In the genomic region with DNA sequence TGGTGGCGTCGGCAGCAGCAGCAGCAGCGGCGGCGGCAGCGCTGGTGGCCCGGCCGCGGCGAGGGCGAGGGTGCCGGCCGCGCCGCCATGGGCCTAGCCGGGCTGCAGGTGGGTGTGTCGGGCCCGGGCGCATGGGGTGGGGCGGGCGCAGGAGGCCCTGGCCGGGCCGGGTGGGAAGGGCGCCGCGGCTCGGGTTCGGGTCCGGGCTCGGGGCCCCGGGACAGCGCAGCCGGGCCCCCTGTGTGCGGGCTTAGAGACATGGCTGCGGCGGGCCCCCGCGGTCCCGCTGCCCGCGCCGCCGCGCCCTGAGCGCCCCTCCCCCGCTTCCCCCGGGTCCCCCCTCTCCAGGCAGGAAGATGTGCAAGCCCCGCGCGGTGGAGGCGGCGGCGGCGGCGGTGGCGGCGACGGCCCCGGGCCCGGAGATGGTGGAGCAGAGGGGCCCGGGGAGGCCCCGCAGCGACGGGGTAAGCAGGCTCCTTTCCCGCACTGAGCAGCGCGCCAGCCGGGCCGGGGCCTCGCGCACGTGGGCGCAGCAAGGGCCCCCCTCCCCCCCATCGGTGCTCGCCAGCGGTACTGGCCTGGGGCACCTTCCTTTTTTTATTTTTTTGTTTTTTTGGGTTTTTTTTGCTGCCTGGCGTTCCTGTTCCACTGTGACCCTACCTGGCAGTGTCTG, we compare ENCODE assay signal across 8 mouse cellular contexts. TPM values are rescaled to one million over a fixed set of nuclear protein-coding genes. Genes with fewer than 3 reads are reported as not detected.
A peak's percentile ranks its signal among the peaks of the same experiment; 100 is the strongest.
DNase-seq lines count a peak whose midpoint lies in the region; ATAC-seq lines count a peak whose summit lies in the region.

No protein-coding gene starts in this region.

- peak overlapping the region; percentile 95 for H3K9ac ChIP-seq in heart, embryonic 15.5 days
- peak overlapping the region; percentile 92 for H3K9ac ChIP-seq in midbrain, embryonic 11.5 days (ENCODE audit: low read length)
- peak overlapping the region; percentile 97 for H3K9ac ChIP-seq in stomach, embryonic 16.5 days (ENCODE audit: low read length)

- H3K4me2 ChIP-seq in heart, embryonic 15.5 days, result peak overlapping the region; percentile 90
- H3K4me2 ChIP-seq in midbrain, embryonic 11.5 days, result peak overlapping the region; percentile 90
- peak overlapping the region; percentile 74 for H3K4me2 ChIP-seq in stomach, embryonic 16.5 days (ENCODE audit: low read depth, low read length)

- no peaks in the 10 kb centered on the region for H3K27me3 ChIP-seq in embryonic facial prominence, embryonic 10.5 days (replicated peaks; ENCODE audit: low read depth, poor library complexity, severe bottlenecking)
- H3K27me3 ChIP-seq in heart, embryonic 15.5 days, result no peaks in the 10 kb centered on the region
- H3K27me3 ChIP-seq in midbrain, embryonic 11.5 days (ENCODE audit: control insufficient read depth, insufficient read depth, low read length), result no peaks in the 10 kb centered on the region
- H3K27me3 ChIP-seq in stomach, embryonic 16.5 days (ENCODE audit: control insufficient read depth, insufficient read depth, low read length), result no peaks in the 10 kb centered on the region

- peaks cover 42% of the 10 kb centered on the region for H3K4me1 ChIP-seq in embryonic facial prominence, embryonic 10.5 days
- H3K4me1 ChIP-seq in heart, embryonic 15.5 days (replicated peaks), result peaks cover 50% of the 10 kb centered on the region
- peaks cover 22% of the 10 kb centered on the region for H3K4me1 ChIP-seq in midbrain, embryonic 11.5 days (ENCODE audit: control insufficient read depth, insufficient read depth, low read length)
- H3K4me1 ChIP-seq in stomach, embryonic 16.5 days (ENCODE audit: control insufficient read depth, insufficient read depth, low read length), result peaks cover 25% of the 10 kb centered on the region

- H3K36me3 ChIP-seq in embryonic facial prominence, embryonic 10.5 days (replicated peaks), result peaks cover 44% of the 10 kb centered on the region
- peaks cover 34% of the 10 kb centered on the region for H3K36me3 ChIP-seq in heart, embryonic 15.5 days
- peaks cover 19% of the 10 kb centered on the region for H3K36me3 ChIP-seq in midbrain, embryonic 11.5 days (ENCODE audit: control insufficient read depth, insufficient read depth, low read length)
- peaks cover 6% of the 10 kb centered on the region for H3K36me3 ChIP-seq in stomach, embryonic 16.5 days (ENCODE audit: control insufficient read depth, insufficient read depth, low read length)

- peak; percentile 50 for ATAC-seq in heart, embryonic 15.5 days (replicated peaks; ENCODE audit: insufficient number of reproducible peaks, insufficient read depth, low FRiP score, low read depth)
- ATAC-seq in midbrain, embryonic 11.5 days (ENCODE audit: low FRiP score), result peak; percentile 68
- ATAC-seq in stomach, embryonic 16.5 days (ENCODE audit: insufficient read depth, low FRiP score), result peak; percentile 61

- H3K9me3 ChIP-seq in embryonic facial prominence, embryonic 10.5 days, result no peaks in the 10 kb centered on the region
- H3K9me3 ChIP-seq in heart, embryonic 15.5 days (replicated peaks), result no peaks in the 10 kb centered on the region
- H3K9me3 ChIP-seq in midbrain, embryonic 11.5 days (ENCODE audit: control insufficient read depth, low read length), result no peaks in the 10 kb centered on the region
- H3K9me3 ChIP-seq in stomach, embryonic 16.5 days (replicated peaks; ENCODE audit: control insufficient read depth, low read length), result no peaks in the 10 kb centered on the region

- peak overlapping the region; percentile 93 for H3K4me3 ChIP-seq in embryonic facial prominence, embryonic 10.5 days
- H3K4me3 ChIP-seq in heart, embryonic 15.5 days, result peak overlapping the region; percentile 94
- H3K4me3 ChIP-seq in midbrain, embryonic 11.5 days (ENCODE audit: low read depth, low read length), result peak overlapping the region; percentile 95
- H3K4me3 ChIP-seq in stomach, embryonic 16.5 days (replicated peaks; ENCODE audit: low read length), result peak overlapping the region; percentile 82

- WGBS in embryonic facial prominence, embryonic 10.5 days, result 3% methylated on average over 77 of the region's 77 CpGs
- under 1% methylated on average over 45 of the region's 77 CpGs for WGBS in heart, embryonic 15.5 days
- WGBS in midbrain, embryonic 11.5 days, result 0% methylated on average over 17 of the region's 77 CpGs
- under 1% methylated on average over 57 of the region's 77 CpGs for WGBS in stomach, embryonic 16.5 days

- H3K27ac ChIP-seq in embryonic facial prominence, embryonic 10.5 days (replicated peaks), result peak overlapping the region; percentile 95
- peak overlapping the region; percentile 93 for H3K27ac ChIP-seq in heart, embryonic 15.5 days
- H3K27ac ChIP-seq in midbrain, embryonic 11.5 days (ENCODE audit: low read depth, low read length), result peak overlapping the region; percentile 53
- H3K27ac ChIP-seq in stomach, embryonic 16.5 days (ENCODE audit: low read length), result peak overlapping the region; percentile 97

- peak; percentile 71 for DNase-seq in urinary bladder, adult 2 months (ENCODE audit: low spot score)
- DNase-seq in urinary bladder, postnatal 10 days (ENCODE audit: low spot score), result no peak
- peak; percentile 73 for DNase-seq in embryonic facial prominence, embryonic 10.5 days (ENCODE audit: low spot score)
- peak; percentile 40 to 75 for DNase-seq in kidney, postnatal 36 days
- DNase-seq in midbrain, embryonic 11.5 days (ENCODE audit: low spot score, missing footprints), result peak; percentile 94
- no peak for DNase-seq in right cerebral cortex, postnatal 36 days (ENCODE audit: low spot score in 2 of 2)

RNA-seq across cellular contexts. Expression of a gene that starts 6.0 kb away (rescaled TPM):
- 53.7 and 62.0 TPM in 2 replicates for polyA plus RNA-seq in urinary bladder, adult 2 months (2012; rRNA removed)
- 48.5 and 55.7 TPM in 2 replicates for polyA plus RNA-seq in embryonic facial prominence, embryonic 10.5 days (2016; fragmentation: Nextera tagmentation; extraction: Ambion mirVana)
- polyA plus RNA-seq in heart, embryonic 15.5 days (2015; fragmentation: Nextera tagmentation; extraction: Ambion mirVana), result 63.3 and 74.6 TPM in 2 replicates
- polyA plus RNA-seq in midbrain, embryonic 11.5 days (2014; fragmentation: Nextera tagmentation; extraction: Ambion mirVana), result 76.6 and 90.0 TPM in 2 replicates
- polyA plus RNA-seq in stomach, embryonic 16.5 days (2015; fragmentation: Nextera tagmentation; extraction: Ambion mirVana), result 50.4 and 51.7 TPM in 2 replicates

RNA-seq across cellular contexts. Expression of a gene that starts 20.0 kb away (rescaled TPM):
- 30.6 and 35.2 TPM in 2 replicates for polyA plus RNA-seq in urinary bladder, adult 2 months (2012; rRNA removed)
- 98.3 and 103 TPM in 2 replicates for polyA plus RNA-seq in embryonic facial prominence, embryonic 10.5 days (2016; fragmentation: Nextera tagmentation; extraction: Ambion mirVana)
- 57.8 and 65.5 TPM in 2 replicates for polyA plus RNA-seq in heart, embryonic 15.5 days (2015; fragmentation: Nextera tagmentation; extraction: Ambion mirVana)
- polyA plus RNA-seq in midbrain, embryonic 11.5 days (2014; fragmentation: Nextera tagmentation; extraction: Ambion mirVana), result 78.6 and 85.9 TPM in 2 replicates
- 70.4 and 76.1 TPM in 2 replicates for polyA plus RNA-seq in stomach, embryonic 16.5 days (2015; fragmentation: Nextera tagmentation; extraction: Ambion mirVana)

RNA-seq across cellular contexts. Expression of a gene that starts 32.4 kb away (rescaled TPM):
- 18.7 and 20.3 TPM in 2 replicates for polyA plus RNA-seq in urinary bladder, adult 2 months (2012; rRNA removed)
- polyA plus RNA-seq in embryonic facial prominence, embryonic 10.5 days (2016; fragmentation: Nextera tagmentation; extraction: Ambion mirVana), result 24.9 and 26.0 TPM in 2 replicates
- polyA plus RNA-seq in heart, embryonic 15.5 days (2015; fragmentation: Nextera tagmentation; extraction: Ambion mirVana), result 15.0 and 20.9 TPM in 2 replicates
- 19.6 and 23.1 TPM in 2 replicates for polyA plus RNA-seq in midbrain, embryonic 11.5 days (2014; fragmentation: Nextera tagmentation; extraction: Ambion mirVana)
- 27.4 and 32.0 TPM in 2 replicates for polyA plus RNA-seq in stomach, embryonic 16.5 days (2015; fragmentation: Nextera tagmentation; extraction: Ambion mirVana)

RNA-seq across cellular contexts. Expression of a gene that starts 37.2 kb away (rescaled TPM):
- 7.2 and 8.8 TPM in 2 replicates for polyA plus RNA-seq in urinary bladder, adult 2 months (2012; rRNA removed)
- polyA plus RNA-seq in embryonic facial prominence, embryonic 10.5 days (2016; fragmentation: Nextera tagmentation; extraction: Ambion mirVana), result 28.3 and 28.8 TPM in 2 replicates
- 19.2 and 20.7 TPM in 2 replicates for polyA plus RNA-seq in heart, embryonic 15.5 days (2015; fragmentation: Nextera tagmentation; extraction: Ambion mirVana)
- 15.6 and 17.3 TPM in 2 replicates for polyA plus RNA-seq in midbrain, embryonic 11.5 days (2014; fragmentation: Nextera tagmentation; extraction: Ambion mirVana)
- polyA plus RNA-seq in stomach, embryonic 16.5 days (2015; fragmentation: Nextera tagmentation; extraction: Ambion mirVana), result 22.0 and 24.3 TPM in 2 replicates

Comparison
In these comparisons a context has a peak if more than half of its experiments do, and no peak if none do; other contexts are left out.
1. DNase-seq: peak in urinary bladder, adult 2 months (single experiment), embryonic facial prominence, embryonic 10.5 days (single experiment), kidney, postnatal 36 days (2 of 2) and midbrain, embryonic 11.5 days (single experiment); none in urinary bladder, postnatal 10 days (single experiment) and right cerebral cortex, postnatal 36 days (0 of 2).
2. Peak in every context shown above with its lines, with median percentiles within 50 percentile points of each other: H3K27ac ChIP-seq, H3K4me3 ChIP-seq, ATAC-seq, H3K4me2 ChIP-seq and H3K9ac ChIP-seq.